Mouse (Mus musculus): ENCODE data around the gene Tmem156. TPM values are rescaled to one million over a fixed set of nuclear protein-coding genes. Genes with fewer than 3 reads are reported as not detected.

Tmem156 gene
- polyA plus RNA-seq, 1 experiment from 2014 or later = 0.71 TPM

DNA sequence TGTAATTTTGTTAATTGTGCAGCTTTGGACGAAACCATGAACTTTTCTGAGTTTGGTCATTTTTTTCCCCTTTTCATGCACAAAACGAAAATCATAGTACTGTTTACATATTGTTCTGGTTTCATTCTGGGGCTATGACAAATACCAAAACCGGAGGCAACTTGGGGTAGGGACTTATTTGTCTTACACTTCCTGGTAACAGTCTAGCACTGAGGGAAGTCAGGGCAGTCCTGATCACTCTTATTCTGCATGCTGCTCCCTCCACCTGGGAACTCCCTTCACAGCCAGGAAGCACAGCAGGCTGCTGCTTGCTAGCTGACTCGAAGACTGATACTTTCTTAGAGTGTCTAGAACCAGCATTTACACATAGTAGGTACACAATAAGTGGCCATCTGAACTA is 18.7 kb downstream of the Tmem156 start:
- no peak overlapping the region for H3K9ac ChIP-seq (ENCODE audit: low read length)
- no peaks in the 10 kb centered on the region for H3K4me1 ChIP-seq (ENCODE audit: control insufficient read depth, insufficient read depth, low read length)
- no peaks in the 10 kb centered on the region for H3K36me3 ChIP-seq (ENCODE audit: control insufficient read depth, insufficient read depth)
- H3K4me3 ChIP-seq (ENCODE audit: low read length) = no peak overlapping the region
- H3K27me3 ChIP-seq (ENCODE audit: control insufficient read depth, insufficient read depth, low read length) = no peaks in the 10 kb centered on the region
- H3K4me2 ChIP-seq (ENCODE audit: low read depth, low read length) = no peak overlapping the region
- 68% methylated on average over 4 of the region's 4 CpGs for WGBS
- H3K9me3 ChIP-seq (replicated peaks; ENCODE audit: control insufficient read depth, low read length) = no peaks in the 10 kb centered on the region
- no peak for ATAC-seq (replicated peaks; ENCODE audit: extremely low read depth, insufficient read depth, low FRiP score)
- H3K27ac ChIP-seq (ENCODE audit: low read length) = no peak overlapping the region

DNA sequence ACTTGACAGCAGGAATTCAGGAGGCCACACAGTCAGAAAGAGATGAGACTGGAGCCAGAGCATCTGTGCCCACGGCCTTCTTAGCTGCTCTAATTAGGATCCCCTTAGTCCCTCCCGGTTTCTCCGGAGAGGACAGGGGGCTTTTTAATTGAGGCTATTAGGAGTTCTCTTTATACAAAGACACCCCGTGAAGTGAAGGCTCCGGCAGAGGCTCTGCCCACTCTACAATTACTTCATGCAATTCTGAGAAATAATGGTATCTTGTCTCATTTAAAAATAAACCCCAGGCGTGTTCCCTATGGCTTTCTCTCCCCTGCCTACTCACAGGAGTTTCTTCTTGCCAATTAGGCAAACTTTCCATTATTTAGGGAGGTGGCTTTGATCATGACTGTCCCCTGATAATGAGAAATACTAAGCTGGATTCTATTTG is 20.2 kb downstream of the Tmem156 start:
- no peak overlapping the region for H3K4me2 ChIP-seq (ENCODE audit: low read depth, low read length)
- WGBS = 67% methylated on average over 6 of the region's 6 CpGs

DNA sequence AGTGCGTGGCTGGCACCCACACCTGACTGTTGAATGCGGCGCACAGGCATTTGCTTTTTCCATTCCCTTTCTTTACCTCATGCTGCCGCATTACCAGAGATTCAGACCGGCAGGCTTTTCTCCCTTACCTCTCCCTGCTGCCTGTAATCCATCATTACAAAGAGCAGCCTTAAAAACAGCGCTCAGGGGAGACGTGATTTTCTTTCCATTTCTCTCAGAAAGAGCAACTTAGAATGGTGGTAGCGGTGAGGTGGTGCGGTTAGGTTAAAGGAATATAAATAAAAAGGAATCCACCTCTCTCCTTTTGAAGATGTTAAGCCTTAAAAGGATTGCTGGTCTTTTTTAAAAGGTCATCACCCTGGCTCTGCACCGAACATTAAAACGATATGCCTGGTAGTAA is 22.1 kb downstream of the Tmem156 start:
- Histone ChIP-seq H3K36me3 (ENCODE audit: control insufficient read depth, insufficient read depth) (no peaks in the 10 kb centered on the region), H3K4me1 (ENCODE audit: control insufficient read depth, insufficient read depth, low read length) (no peaks in the 10 kb centered on the region), H3K27ac (ENCODE audit: low read length) (no peak overlapping the region), H3K4me2 (ENCODE audit: low read depth, low read length) (no peak overlapping the region), H3K9ac (ENCODE audit: low read length) (no peak overlapping the region), H3K27me3 (ENCODE audit: control insufficient read depth, insufficient read depth, low read length) (no peaks in the 10 kb centered on the region), H3K9me3 (replicated peaks; ENCODE audit: control insufficient read depth, low read length) (no peaks in the 10 kb centered on the region), H3K4me3 (ENCODE audit: low read length) (no peak overlapping the region)
- ATAC-seq (replicated peaks; ENCODE audit: extremely low read depth, insufficient read depth, low FRiP score) = no peak
- WGBS = 80% methylated on average over 11 of the region's 11 CpGs

More for the DNA sequence above, 20.2 kb downstream of the Tmem156 start:
- Histone ChIP-seq H3K4me1 (ENCODE audit: control insufficient read depth, insufficient read depth, low read length) (no peaks in the 10 kb centered on the region), H3K9ac (ENCODE audit: low read length) (no peak overlapping the region), H3K4me3 (ENCODE audit: low read length) (no peak overlapping the region), H3K36me3 (ENCODE audit: control insufficient read depth, insufficient read depth) (no peaks in the 10 kb centered on the region), H3K27me3 (ENCODE audit: control insufficient read depth, insufficient read depth, low read length) (no peaks in the 10 kb centered on the region), H3K27ac (ENCODE audit: low read length) (no peak overlapping the region), H3K9me3 (replicated peaks; ENCODE audit: control insufficient read depth, low read length) (no peaks in the 10 kb centered on the region)
- ATAC-seq (replicated peaks; ENCODE audit: extremely low read depth, insufficient read depth, low FRiP score) = no peak

DNA sequence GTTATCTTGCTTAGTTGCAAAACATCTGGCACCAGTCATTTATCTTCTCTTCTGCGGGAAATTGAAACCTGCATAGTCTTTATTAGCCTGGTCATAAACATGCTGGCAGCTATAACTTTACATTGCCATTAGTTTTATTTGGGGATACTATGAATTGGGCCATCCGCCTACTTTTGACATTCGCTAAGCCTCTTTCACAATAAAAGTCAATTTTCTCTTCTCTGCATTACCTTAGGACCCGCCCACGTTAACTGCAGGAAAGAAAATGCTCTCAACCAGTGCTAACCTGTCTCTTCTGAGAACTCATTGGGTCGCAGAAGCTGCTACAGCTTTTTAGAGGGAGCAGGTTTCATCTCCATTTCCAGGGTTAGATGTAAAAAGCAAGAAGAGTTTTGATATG is 23.8 kb downstream of the Tmem156 start:
- Histone ChIP-seq H3K4me2 (ENCODE audit: low read depth, low read length) (no peak overlapping the region), H3K27me3 (ENCODE audit: control insufficient read depth, insufficient read depth, low read length) (no peaks in the 10 kb centered on the region), H3K36me3 (ENCODE audit: control insufficient read depth, insufficient read depth) (no peaks in the 10 kb centered on the region), H3K9ac (ENCODE audit: low read length) (no peak overlapping the region), H3K4me1 (ENCODE audit: control insufficient read depth, insufficient read depth, low read length) (no peaks in the 10 kb centered on the region), H3K4me3 (ENCODE audit: low read length) (no peak overlapping the region), H3K27ac (ENCODE audit: low read length) (no peak overlapping the region), H3K9me3 (replicated peaks; ENCODE audit: control insufficient read depth, low read length) (no peaks in the 10 kb centered on the region)
- ATAC-seq (replicated peaks; ENCODE audit: extremely low read depth, insufficient read depth, low FRiP score) = no peak
- 85% methylated on average over 6 of the region's 6 CpGs for WGBS

DNA sequence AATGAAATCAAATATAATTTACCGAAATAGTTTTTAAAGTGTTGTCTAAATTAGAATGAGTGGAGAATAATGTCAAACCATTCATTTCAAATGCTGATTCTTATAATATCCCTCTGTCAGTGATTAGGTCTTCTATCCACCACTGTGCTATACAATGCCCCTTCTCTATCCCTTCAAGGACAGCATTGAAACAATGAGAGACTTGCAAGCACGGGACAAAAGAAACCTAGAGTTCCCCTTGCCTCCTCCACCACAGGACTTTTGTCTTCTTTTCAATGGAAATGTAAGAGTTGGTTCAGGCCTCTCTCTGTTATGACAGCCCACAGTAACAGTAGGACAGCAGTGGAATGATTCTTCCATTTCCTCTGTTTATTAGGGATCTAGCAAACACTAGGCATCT is 28.7 kb downstream of the Tmem156 start:
- H3K27me3 ChIP-seq (ENCODE audit: control insufficient read depth, insufficient read depth, low read length) = no peaks in the 10 kb centered on the region
- no peak overlapping the region for H3K4me3 ChIP-seq (ENCODE audit: low read length)
- no peak for ATAC-seq (replicated peaks; ENCODE audit: extremely low read depth, insufficient read depth, low FRiP score)
- H3K4me2 ChIP-seq (ENCODE audit: low read depth, low read length) = no peak overlapping the region
- WGBS = 86% methylated on average over 2 of the region's 2 CpGs
- no peak overlapping the region for H3K9ac ChIP-seq (ENCODE audit: low read length)
- no peaks in the 10 kb centered on the region for H3K4me1 ChIP-seq (ENCODE audit: control insufficient read depth, insufficient read depth, low read length)
- H3K36me3 ChIP-seq (ENCODE audit: control insufficient read depth, insufficient read depth) = no peaks in the 10 kb centered on the region
- H3K9me3 ChIP-seq (replicated peaks; ENCODE audit: control insufficient read depth, low read length) = no peaks in the 10 kb centered on the region
- H3K27ac ChIP-seq (ENCODE audit: low read length) = no peak overlapping the region

DNA sequence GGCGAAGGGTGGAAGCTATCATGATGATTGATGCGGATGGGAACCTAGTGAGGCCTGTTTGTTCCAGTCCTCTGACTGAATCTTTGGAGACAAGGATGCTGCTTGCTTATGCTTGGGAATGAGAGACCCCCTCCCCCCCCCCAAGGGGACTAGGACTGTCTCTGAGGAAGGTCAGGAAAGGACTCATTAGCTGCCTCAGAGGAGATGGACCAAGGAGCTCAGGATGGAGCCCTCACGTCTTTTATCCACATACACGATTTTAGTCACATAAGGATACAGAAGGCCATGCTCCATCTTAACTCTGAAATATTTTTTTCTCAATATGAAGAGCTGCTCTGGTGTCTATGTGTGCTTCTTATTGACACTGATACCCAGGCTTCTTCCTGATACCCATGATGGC is 29.7 kb downstream of the Tmem156 start:
- no peak overlapping the region for H3K4me2 ChIP-seq (ENCODE audit: low read depth, low read length)
- no peak overlapping the region for H3K27ac ChIP-seq (ENCODE audit: low read length)
- ATAC-seq (replicated peaks; ENCODE audit: extremely low read depth, insufficient read depth, low FRiP score) = no peak
- no peaks in the 10 kb centered on the region for H3K9me3 ChIP-seq (replicated peaks; ENCODE audit: control insufficient read depth, low read length)
- H3K4me1 ChIP-seq (ENCODE audit: control insufficient read depth, insufficient read depth, low read length) = no peaks in the 10 kb centered on the region
- 90% methylated on average over 4 of the region's 4 CpGs for WGBS
- H3K27me3 ChIP-seq (ENCODE audit: control insufficient read depth, insufficient read depth, low read length) = no peaks in the 10 kb centered on the region
- no peak overlapping the region for H3K4me3 ChIP-seq (ENCODE audit: low read length)
- no peaks in the 10 kb centered on the region for H3K36me3 ChIP-seq (ENCODE audit: control insufficient read depth, insufficient read depth)
- no peak overlapping the region for H3K9ac ChIP-seq (ENCODE audit: low read length)

DNA sequence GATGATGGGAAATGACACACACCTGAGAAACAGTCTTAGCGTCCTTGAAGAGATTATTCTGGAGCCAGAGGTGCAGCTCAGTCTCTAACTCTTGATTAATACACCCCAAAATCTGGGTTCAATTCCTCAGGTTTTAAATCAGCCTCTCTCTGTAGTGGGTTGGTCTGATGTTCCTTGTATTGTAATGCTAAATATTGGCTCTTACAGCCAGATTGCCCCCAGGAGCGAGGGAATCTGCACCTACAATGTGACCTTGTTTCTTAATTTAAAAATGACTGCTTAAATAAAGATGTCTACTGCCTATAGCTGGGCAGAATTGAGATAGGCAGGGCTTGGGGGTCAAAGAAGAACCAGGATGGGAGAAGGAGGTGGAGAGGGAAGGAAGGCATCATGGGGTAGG is 32.1 kb downstream of the Tmem156 start:
- H3K4me2 ChIP-seq (ENCODE audit: low read depth, low read length) = no peak overlapping the region
- H3K9me3 ChIP-seq (replicated peaks; ENCODE audit: control insufficient read depth, low read length) = no peaks in the 10 kb centered on the region
- H3K27me3 ChIP-seq (ENCODE audit: control insufficient read depth, insufficient read depth, low read length) = no peaks in the 10 kb centered on the region
- WGBS = 68% methylated on average over 2 of the region's 2 CpGs
- no peak overlapping the region for H3K27ac ChIP-seq (ENCODE audit: low read length)
- no peak for ATAC-seq (replicated peaks; ENCODE audit: extremely low read depth, insufficient read depth, low FRiP score)
- H3K4me3 ChIP-seq (ENCODE audit: low read length) = no peak overlapping the region
- no peak overlapping the region for H3K9ac ChIP-seq (ENCODE audit: low read length)
- H3K4me1 ChIP-seq (ENCODE audit: control insufficient read depth, insufficient read depth, low read length) = no peaks in the 10 kb centered on the region
- no peaks in the 10 kb centered on the region for H3K36me3 ChIP-seq (ENCODE audit: control insufficient read depth, insufficient read depth)

DNA sequence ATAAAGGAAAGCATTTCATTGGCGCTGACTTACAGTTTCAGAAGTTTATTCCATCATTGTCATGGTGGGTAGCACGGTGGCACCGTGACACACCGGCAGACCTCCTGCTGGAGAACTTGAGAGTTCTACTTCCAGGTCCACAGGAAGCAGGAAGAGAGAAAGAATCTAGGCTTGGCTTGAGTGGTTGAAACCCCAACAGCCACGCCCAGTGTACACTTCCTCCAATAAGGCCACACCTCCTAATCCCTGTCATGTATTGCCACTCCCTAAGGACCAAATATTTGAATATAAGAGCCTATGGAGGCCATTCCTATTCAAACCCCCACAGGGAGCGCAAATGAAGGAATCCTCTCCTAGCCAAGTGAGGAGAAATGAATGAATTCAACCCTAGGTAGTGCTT is 34.3 kb downstream of the Tmem156 start:
- H3K36me3 ChIP-seq (ENCODE audit: control insufficient read depth, insufficient read depth) = no peaks in the 10 kb centered on the region
- H3K4me2 ChIP-seq (ENCODE audit: low read depth, low read length) = no peak overlapping the region
- ATAC-seq (replicated peaks; ENCODE audit: extremely low read depth, insufficient read depth, low FRiP score) = no peak
- H3K27ac ChIP-seq (ENCODE audit: low read length) = no peak overlapping the region
- no peaks in the 10 kb centered on the region for H3K4me1 ChIP-seq (ENCODE audit: control insufficient read depth, insufficient read depth, low read length)
- H3K4me3 ChIP-seq (ENCODE audit: low read length) = no peak overlapping the region
- no peaks in the 10 kb centered on the region for H3K9me3 ChIP-seq (replicated peaks; ENCODE audit: control insufficient read depth, low read length)
- H3K9ac ChIP-seq (ENCODE audit: low read length) = no peak overlapping the region
- 92% methylated on average over 6 of the region's 6 CpGs for WGBS
- no peaks in the 10 kb centered on the region for H3K27me3 ChIP-seq (ENCODE audit: control insufficient read depth, insufficient read depth, low read length)

DNA sequence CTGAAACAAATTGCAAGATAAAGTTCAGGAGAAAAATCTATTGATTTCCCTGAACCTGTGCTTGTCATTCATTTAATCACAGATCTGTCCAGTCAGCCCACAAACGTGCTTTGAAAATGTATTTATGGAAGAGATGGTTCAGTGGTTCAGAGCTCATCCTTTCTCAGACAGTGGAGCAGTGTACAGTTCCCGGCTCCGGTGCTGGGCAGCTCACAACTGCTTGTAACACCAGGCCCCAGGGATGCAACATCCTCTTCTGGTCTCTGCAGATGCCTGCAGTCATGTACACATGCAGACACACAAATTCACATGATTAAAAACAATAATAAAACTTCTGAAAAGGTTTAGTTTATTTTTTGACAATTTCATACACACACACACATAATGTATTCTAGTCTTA is 40.4 kb downstream of the Tmem156 start:
- WGBS = 74% methylated on average over 3 of the region's 3 CpGs
- Histone ChIP-seq H3K27ac (ENCODE audit: low read length) (no peak overlapping the region), H3K4me3 (ENCODE audit: low read length) (no peak overlapping the region), H3K9ac (ENCODE audit: low read length) (no peak overlapping the region), H3K27me3 (ENCODE audit: control insufficient read depth, insufficient read depth, low read length) (no peaks in the 10 kb centered on the region), H3K4me2 (ENCODE audit: low read depth, low read length) (no peak overlapping the region), H3K9me3 (replicated peaks; ENCODE audit: control insufficient read depth, low read length) (no peaks in the 10 kb centered on the region), H3K4me1 (ENCODE audit: control insufficient read depth, insufficient read depth, low read length) (no peaks in the 10 kb centered on the region), H3K36me3 (ENCODE audit: control insufficient read depth, insufficient read depth) (no peaks in the 10 kb centered on the region)
- no peak for ATAC-seq (replicated peaks; ENCODE audit: extremely low read depth, insufficient read depth, low FRiP score)

DNA sequence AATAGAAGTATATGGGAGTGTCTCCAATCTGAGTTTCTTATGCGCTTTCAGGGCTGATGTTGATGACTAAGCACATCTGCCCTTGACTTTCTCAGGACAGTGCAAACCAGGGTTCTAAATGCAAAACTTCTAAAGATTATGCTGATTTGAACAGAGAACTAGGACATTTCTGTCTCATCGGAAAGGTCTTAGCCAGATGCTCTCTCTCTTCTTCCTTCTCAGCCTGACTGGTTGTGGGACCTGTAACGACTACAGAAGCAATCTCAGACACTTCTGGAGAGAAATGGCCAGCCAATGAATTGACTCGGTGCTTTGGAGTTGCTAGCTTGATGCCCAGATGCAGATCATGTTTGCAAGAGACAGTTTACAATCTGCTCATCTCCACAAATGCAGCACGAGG is 42.1 kb downstream of the Tmem156 start:
- ATAC-seq (replicated peaks; ENCODE audit: extremely low read depth, insufficient read depth, low FRiP score) = no peak
- 84% methylated on average over 5 of the region's 5 CpGs for WGBS
- no peaks in the 10 kb centered on the region for H3K36me3 ChIP-seq (ENCODE audit: control insufficient read depth, insufficient read depth)
- H3K27ac ChIP-seq (ENCODE audit: low read length) = no peak overlapping the region
- H3K9ac ChIP-seq (ENCODE audit: low read length) = no peak overlapping the region
- no peaks in the 10 kb centered on the region for H3K9me3 ChIP-seq (replicated peaks; ENCODE audit: control insufficient read depth, low read length)
- H3K4me3 ChIP-seq (ENCODE audit: low read length) = no peak overlapping the region
- H3K4me1 ChIP-seq (ENCODE audit: control insufficient read depth, insufficient read depth, low read length) = no peaks in the 10 kb centered on the region
- H3K4me2 ChIP-seq (ENCODE audit: low read depth, low read length) = no peak overlapping the region
- no peaks in the 10 kb centered on the region for H3K27me3 ChIP-seq (ENCODE audit: control insufficient read depth, insufficient read depth, low read length)

Data from heart, embryonic 16.5 days (tissue).